Mouse (Mus musculus) left cerebral cortex, adult 11 months (tissue): ENCODE results near the gene Crocc2.

Experiments used
- DNase-seq: peaks from one replicate; pipeline ENCODE4 v3.0.0; 2022; ENCODE audit warnings: low spot score

The Crocc2 gene

GRCm38 (mm10) chr1:93272409-93272821, 103.9 kb downstream of the Crocc2 start:
- DNase-seq = no peak

GRCm38 (mm10) chr1:93275561-93275960, 107.0 kb downstream of the Crocc2 start:
- no peak for DNase-seq

DNA sequence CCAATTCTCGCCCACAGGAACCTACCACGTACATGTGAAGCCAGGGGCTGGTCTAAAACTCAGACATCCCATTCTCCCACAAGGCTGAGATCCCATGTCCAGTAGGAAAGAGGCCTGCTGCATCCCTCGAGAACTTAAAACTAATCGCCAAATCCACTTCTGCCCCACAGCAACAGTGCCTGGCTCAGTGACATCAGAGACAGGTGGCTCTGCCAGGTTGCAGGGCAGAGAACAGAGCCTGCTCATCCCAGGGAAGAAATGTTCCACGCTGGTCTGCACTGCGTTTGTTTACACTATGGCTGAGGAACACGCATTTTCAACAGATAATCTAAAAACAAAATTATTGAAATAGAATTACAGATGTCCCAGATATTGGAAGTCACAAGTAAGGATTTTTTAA, 108.5 kb downstream of the Crocc2 start:
- no peak for DNase-seq
